10 mouse cellular contexts compared by ENCODE assay signal in the genomic region with DNA sequence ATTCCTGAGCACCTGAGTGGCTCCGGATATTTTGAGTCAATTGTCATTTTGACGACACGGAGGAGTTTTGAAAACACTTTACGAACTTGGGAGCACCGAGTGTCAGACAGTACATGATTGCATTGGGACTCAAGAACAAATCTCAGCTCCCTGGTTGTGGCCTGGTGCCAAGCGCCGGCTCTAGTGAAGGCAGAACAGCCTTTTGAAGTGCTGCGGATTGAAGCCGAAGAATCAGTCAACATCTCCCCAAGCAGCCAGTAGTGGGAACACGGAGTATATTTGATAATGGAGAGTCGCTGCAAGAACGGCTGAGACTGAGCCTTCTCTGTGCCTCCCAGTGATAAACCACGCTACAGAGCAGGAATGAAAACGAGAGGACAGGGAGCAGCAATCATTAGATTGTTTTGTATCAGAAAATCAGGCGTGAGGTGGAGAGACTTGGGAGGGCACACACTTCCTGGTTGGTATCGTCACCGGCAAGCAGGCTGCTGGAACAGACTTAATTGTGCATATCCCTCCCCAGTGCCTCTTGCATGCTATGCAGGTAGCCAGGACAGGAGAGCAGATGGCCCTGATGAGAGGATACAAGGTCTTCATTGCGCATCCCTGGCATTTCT.
A peak's percentile ranks its signal among the peaks of the same experiment; 100 is the strongest.
DNase-seq lines count a peak whose midpoint lies in the region; ATAC-seq lines count a peak whose summit lies in the region.
"Had no signal": no experiment of that assay in that cellular context is flagged by ENCODE, and none has a peak within 500 bp of the region (broad histone marks: within the 10 kb centered on the region; RNA-seq: fewer than 3 reads in every experiment).

No protein-coding gene starts in this region.

- H3K4me2 ChIP-seq in kidney, embryonic 15.5 days = 0 out of 2 replicates have a peak overlapping the region, but pooled peaks have one; percentile 28
- H3K4me2 ChIP-seq in neural tube, embryonic 14.5 days (ENCODE audit: low read depth, low read length) = peak overlapping the region; percentile 14; the same call in 1 of the 2 replicates
- H3K4me2 ChIP-seq in hindbrain, embryonic 14.5 days (replicated peaks) = no peak overlapping the region

- no peak overlapping the region for H3K4me3 ChIP-seq in kidney, embryonic 15.5 days (replicated peaks)
- no peak overlapping the region for H3K4me3 ChIP-seq in neural tube, embryonic 14.5 days (ENCODE audit: low read depth, low read length)
- H3K4me3 ChIP-seq in hindbrain, embryonic 14.5 days (replicated peaks; ENCODE audit: low read length) = no peak overlapping the region
- H3K4me3 ChIP-seq: megakaryocyte, embryonic 14.5 days had no signal

- H3K27ac ChIP-seq in kidney, embryonic 15.5 days = peak overlapping the region; percentile 3; the same call in 1 of the 2 replicates
- H3K27ac ChIP-seq in neural tube, embryonic 14.5 days (ENCODE audit: low read depth, low read length) = no peak overlapping the region
- no peak overlapping the region for H3K27ac ChIP-seq in hindbrain, embryonic 14.5 days

- WGBS in kidney, embryonic 15.5 days = 61% methylated on average over 18 of the region's 18 CpGs
- 69% methylated on average over 18 of the region's 18 CpGs for WGBS in neural tube, embryonic 14.5 days
- WGBS in hindbrain, embryonic 14.5 days = 67% methylated on average over 18 of the region's 18 CpGs

- H3K9me3 ChIP-seq in kidney, embryonic 15.5 days (replicated peaks) = no peaks in the 10 kb centered on the region
- H3K9me3 ChIP-seq in neural tube, embryonic 14.5 days (ENCODE audit: control insufficient read depth, low read length) = no peaks in the 10 kb centered on the region
- H3K9me3 ChIP-seq in hindbrain, embryonic 14.5 days (ENCODE audit: control insufficient read depth, low read length) = no peaks in the 10 kb centered on the region

- DNase-seq in cerebellum, postnatal 14 days = peak; percentile 62 to 69
- no peak for DNase-seq in cerebellum, adult 11-12 months
- peak; percentile 5 to 13 for DNase-seq in layer of hippocampus, postnatal 14 days (ENCODE audit: low spot score in 2 of 2)
- DNase-seq in layer of hippocampus, adult 8-10 months (ENCODE audit: low spot score in 2 of 2) = no peak
- DNase-seq in Muller cell, postnatal 12 days (ENCODE audit: inconsistent ontology term) = no peak
- DNase-seq in hindbrain, embryonic 14.5 days (ENCODE audit: low spot score) = no peak
- DNase-seq: gastrocnemius, postnatal 25 days had no signal

- no peak overlapping the region for H3K9ac ChIP-seq in kidney, embryonic 15.5 days
- no peak overlapping the region for H3K9ac ChIP-seq in neural tube, embryonic 14.5 days (replicated peaks; ENCODE audit: low read depth, low read length)
- H3K9ac ChIP-seq in hindbrain, embryonic 14.5 days = no peak overlapping the region

- H3K27me3 ChIP-seq in kidney, embryonic 15.5 days = no peaks in the 10 kb centered on the region
- no peaks in the 10 kb centered on the region for H3K27me3 ChIP-seq in neural tube, embryonic 14.5 days (ENCODE audit: control insufficient read depth, insufficient read depth, low read length)
- no peaks in the 10 kb centered on the region for H3K27me3 ChIP-seq in hindbrain, embryonic 14.5 days (ENCODE audit: control insufficient read depth, insufficient read depth, low read length)
- H3K27me3 ChIP-seq: megakaryocyte, embryonic 14.5 days had no signal

- H3K36me3 ChIP-seq in kidney, embryonic 15.5 days = no peaks in the 10 kb centered on the region
- H3K36me3 ChIP-seq in neural tube, embryonic 14.5 days (ENCODE audit: control insufficient read depth, insufficient read depth, low read length) = no peaks in the 10 kb centered on the region
- H3K36me3 ChIP-seq in hindbrain, embryonic 14.5 days (replicated peaks; ENCODE audit: control insufficient read depth, insufficient read depth) = no peaks in the 10 kb centered on the region

- no peak for ATAC-seq in kidney, embryonic 15.5 days (replicated peaks; ENCODE audit: low FRiP score)
- no peak for ATAC-seq in neural tube, embryonic 14.5 days (ENCODE audit: low read depth)
- no peak for ATAC-seq in hindbrain, embryonic 14.5 days (ENCODE audit: low FRiP score)

- H3K4me1 ChIP-seq in kidney, embryonic 15.5 days = peaks cover 15% of the 10 kb centered on the region; the same call in 1 of the 2 replicates
- no peaks in the 10 kb centered on the region for H3K4me1 ChIP-seq in neural tube, embryonic 14.5 days (ENCODE audit: control insufficient read depth, insufficient read depth, low read length)
- H3K4me1 ChIP-seq in hindbrain, embryonic 14.5 days (replicated peaks; ENCODE audit: control insufficient read depth, insufficient read depth, low read length) = no peaks in the 10 kb centered on the region
- H3K4me1 ChIP-seq: megakaryocyte, embryonic 14.5 days had no signal

Comparison
In these comparisons a context has a peak if more than half of its experiments do, and no peak if none do; other contexts are left out.
1. DNase-seq: peak in cerebellum, postnatal 14 days (2 of 2) and layer of hippocampus, postnatal 14 days (2 of 2); none in cerebellum, adult 11-12 months (single experiment), layer of hippocampus, adult 8-10 months (0 of 2), Muller cell, postnatal 12 days (single experiment) and hindbrain, embryonic 14.5 days (single experiment).